ENCODE assay signal across 10 mouse cellular contexts in the genomic region with DNA sequence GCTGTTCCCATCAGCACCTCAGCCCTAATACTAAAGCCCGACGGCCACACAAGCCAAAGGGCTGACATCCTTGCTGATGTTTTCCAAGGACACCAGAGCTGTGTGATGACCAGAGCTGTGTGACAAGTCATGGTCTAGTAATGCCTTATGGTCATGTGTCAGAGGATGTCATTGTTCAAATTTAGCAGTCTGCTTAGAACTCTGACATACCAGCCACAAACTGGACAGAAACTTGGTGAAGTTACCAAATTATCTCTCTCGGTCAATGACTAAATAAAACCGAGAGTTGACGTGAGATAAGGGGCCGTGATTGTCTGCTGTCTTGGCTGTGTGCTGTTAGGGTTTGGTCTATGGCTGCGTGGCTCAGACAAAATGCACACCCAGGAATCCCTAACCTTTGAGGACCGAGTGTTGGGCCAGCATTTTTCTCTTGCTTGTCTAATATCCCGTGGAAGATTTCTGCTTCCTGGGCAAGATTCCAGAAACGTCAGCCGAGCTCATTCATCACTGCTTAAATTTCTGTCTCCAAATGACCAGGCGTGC.
DNase-seq lines count a peak whose midpoint lies in the region; ATAC-seq and TF ChIP-seq lines count a peak whose summit lies in the region.
"Had no signal": no experiment of that assay in that cellular context is flagged by ENCODE, and none has a peak within 500 bp of the region (broad histone marks: within the 10 kb centered on the region; RNA-seq: fewer than 3 reads in every experiment).

No protein-coding gene starts in this region.

- ATAC-seq in intestine, embryonic 14.5 days (replicated peaks; ENCODE audit: low FRiP score, low TSS enrichment, low read depth): 0 out of 2 replicates have a peak, but pooled peaks have one; percentile 3
- no peak for ATAC-seq in intestine, postnatal 0 days
- peak; percentile 37; the same call in 1 of the 2 replicates for ATAC-seq in lung, embryonic 15.5 days (ENCODE audit: borderline replicate concordance, extremely low read depth, low FRiP score, low TSS enrichment)

- H3K9ac ChIP-seq in intestine, embryonic 14.5 days (ENCODE audit: low read length): no peak overlapping the region
- no peak overlapping the region for H3K9ac ChIP-seq in intestine, postnatal 0 days (ENCODE audit: low read depth, low read length)
- no peak overlapping the region for H3K9ac ChIP-seq in lung, embryonic 15.5 days
- H3K9ac ChIP-seq: limb, embryonic 15.5 days had no signal

- intact Hi-C loops in heart, postnatal 10 days (cut with DNase I): no loop called here

- H3K4me2 ChIP-seq in intestine, embryonic 14.5 days (ENCODE audit: low read length): no peak overlapping the region
- H3K4me2 ChIP-seq in intestine, postnatal 0 days (replicated peaks; ENCODE audit: low read depth): no peak overlapping the region
- H3K4me2 ChIP-seq in lung, embryonic 15.5 days: no peak overlapping the region
- H3K4me2 ChIP-seq: limb, embryonic 15.5 days had no signal

- peaks cover 9% of the 10 kb centered on the region for H3K9me3 ChIP-seq in intestine, embryonic 14.5 days (ENCODE audit: control insufficient read depth, low read length)
- no peaks in the 10 kb centered on the region for H3K9me3 ChIP-seq in intestine, postnatal 0 days (ENCODE audit: control insufficient read depth)
- H3K9me3 ChIP-seq in lung, embryonic 15.5 days: no peaks in the 10 kb centered on the region
- H3K9me3 ChIP-seq: limb, embryonic 15.5 days had no signal

- no peak overlapping the region for H3K4me3 ChIP-seq in intestine, embryonic 14.5 days (ENCODE audit: low read depth, low read length)
- no peak overlapping the region for H3K4me3 ChIP-seq in intestine, postnatal 0 days (ENCODE audit: low read depth, low read length)
- H3K4me3 ChIP-seq in lung, embryonic 15.5 days: no peak overlapping the region
- H3K4me3 ChIP-seq: limb, embryonic 15.5 days had no signal

- 52% methylated on average over 12 of the region's 12 CpGs for WGBS in intestine, embryonic 14.5 days
- WGBS in intestine, postnatal 0 days: 59% methylated on average over 12 of the region's 12 CpGs
- 34% methylated on average over 12 of the region's 12 CpGs for WGBS in lung, embryonic 15.5 days

- TF ChIP-seq CTCF in intestine, postnatal 0 days (IDR thresholded peaks at IDR 0.05; ENCODE audit: low read depth): no peak

- peak; percentile 65 for DNase-seq in intestine, embryonic 14.5 days (ENCODE audit: low spot score)
- DNase-seq in adrenal gland, postnatal 36 days: peak; percentile 84 to 85
- peak; percentile 76 to 77 for DNase-seq in heart, postnatal 10 days
- no peak for DNase-seq in left cerebral cortex, adult 18-20 months (ENCODE audit: low spot score in 2 of 2)
- no peak for DNase-seq in right cerebral cortex, postnatal 36 days (ENCODE audit: low spot score in 2 of 2)
- DNase-seq in layer of hippocampus, postnatal 14 days (ENCODE audit: low spot score in 2 of 2): no peak

- H3K27me3 ChIP-seq in intestine, embryonic 14.5 days (replicated peaks; ENCODE audit: control insufficient read depth, insufficient read depth, low read length): no peaks in the 10 kb centered on the region
- no peaks in the 10 kb centered on the region for H3K27me3 ChIP-seq in intestine, postnatal 0 days (replicated peaks; ENCODE audit: control insufficient read depth, insufficient read depth, low read length)
- H3K27me3 ChIP-seq in lung, embryonic 15.5 days: no peaks in the 10 kb centered on the region
- H3K27me3 ChIP-seq: CH12.LX; limb, embryonic 15.5 days had no signal

- no peak overlapping the region for H3K27ac ChIP-seq in intestine, embryonic 14.5 days (ENCODE audit: low read depth)
- H3K27ac ChIP-seq in intestine, postnatal 0 days (ENCODE audit: low read depth, low read length): no peak overlapping the region
- 0 out of 2 replicates have a peak overlapping the region, but pooled peaks have one; percentile 12 for H3K27ac ChIP-seq in lung, embryonic 15.5 days
- H3K27ac ChIP-seq: limb, embryonic 15.5 days had no signal

- no peaks in the 10 kb centered on the region for H3K36me3 ChIP-seq in intestine, embryonic 14.5 days (ENCODE audit: control insufficient read depth, insufficient read depth, low read length)
- no peaks in the 10 kb centered on the region for H3K36me3 ChIP-seq in intestine, postnatal 0 days (ENCODE audit: control insufficient read depth, insufficient read depth)
- H3K36me3 ChIP-seq in lung, embryonic 15.5 days: no peaks in the 10 kb centered on the region

- peaks cover 6% of the 10 kb centered on the region; the same call in 1 of the 2 replicates for H3K4me1 ChIP-seq in intestine, embryonic 14.5 days (replicated peaks; ENCODE audit: control insufficient read depth, insufficient read depth, low read length)
- no peaks in the 10 kb centered on the region for H3K4me1 ChIP-seq in intestine, postnatal 0 days (replicated peaks; ENCODE audit: control insufficient read depth, insufficient read depth, low read length)
- peaks cover 39% of the 10 kb centered on the region for H3K4me1 ChIP-seq in lung, embryonic 15.5 days

Comparison
In these comparisons a context has a peak if more than half of its experiments do, and no peak if none do; other contexts are left out.
1. DNase-seq: peak in intestine, embryonic 14.5 days (single experiment), adrenal gland, postnatal 36 days (2 of 2) and heart, postnatal 10 days (2 of 2); none in left cerebral cortex, adult 18-20 months (0 of 2), right cerebral cortex, postnatal 36 days (0 of 2) and layer of hippocampus, postnatal 14 days (0 of 2).